Mouse (Mus musculus) 416B (cell line): ENCODE data around the gene Rpp25.
A peak's percentile ranks its signal among the peaks of the same experiment; 100 is the strongest.

ENCODE experiments used
- DNase-seq: peaks from one replicate; pipeline ENCODE4 v3.0.0; 2011; ENCODE audit warnings: low read depth

The Rpp25 gene

GRCm38 (mm10) chr9:57521056-57521911 lies 17.5 kb downstream of the Rpp25 start, which contains the start of gene Cox5a:
Gene Cox5a (plus strand): TSS chr9:57521274.
- peak; percentile 95 for DNase-seq

- DNase-seq, result peak; percentile 45
These were observed 18.5 kb downstream of the Rpp25 start for GRCm38 (mm10) chr9:57522114-57522860.

DNA sequence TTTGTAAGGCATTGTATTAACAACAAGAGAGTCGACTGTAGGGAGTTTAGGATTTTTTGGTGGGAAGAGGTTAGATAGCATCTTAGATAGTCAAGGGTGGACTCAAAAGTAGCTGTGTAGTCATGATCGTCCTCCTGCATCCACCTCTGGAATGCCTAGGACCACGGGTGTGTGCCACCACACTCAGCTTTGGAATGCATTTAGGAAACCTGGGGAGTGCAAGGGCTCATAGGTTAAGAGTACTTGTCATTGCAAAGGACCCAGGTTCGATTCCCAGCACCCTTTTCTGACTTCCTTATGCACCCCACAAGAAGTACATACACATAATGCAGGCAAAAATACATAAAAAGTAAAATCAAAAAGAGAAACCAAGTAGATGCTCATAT lies 19.0 kb downstream of the Rpp25 start:
- DNase-seq, result peak; percentile 39

- DNase-seq, result peak; percentile 84
These were observed 19.9 kb downstream of the Rpp25 start for GRCm38 (mm10) chr9:57523754-57524153.

GRCm38 (mm10) chr9:57524439-57524838 lies 20.6 kb downstream of the Rpp25 start:
- DNase-seq, result peak; percentile 78

DNA sequence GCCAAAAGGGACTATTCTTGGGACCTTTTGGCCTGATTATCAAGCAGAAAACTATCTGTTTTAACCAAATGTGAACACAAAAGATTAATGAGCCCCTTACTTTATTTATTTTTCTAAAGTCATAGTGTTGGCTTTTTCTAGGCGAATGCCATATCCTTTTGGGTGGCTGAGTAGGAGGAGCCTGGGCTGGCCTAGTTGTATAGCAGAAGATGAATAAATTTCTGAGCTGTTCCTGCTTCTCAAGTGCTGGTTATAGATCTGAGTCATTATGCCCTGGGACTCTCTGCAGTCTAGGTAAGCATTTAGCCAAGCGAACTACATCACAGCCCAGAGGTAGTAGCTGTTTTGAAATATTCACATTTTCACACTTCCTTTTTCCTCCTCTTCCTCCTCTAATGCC lies 21.7 kb downstream of the Rpp25 start:
- DNase-seq, result peak; percentile 71

GRCm38 (mm10) chr9:57526435-57526834 lies 22.6 kb downstream of the Rpp25 start:
- DNase-seq, result no peak

DNA sequence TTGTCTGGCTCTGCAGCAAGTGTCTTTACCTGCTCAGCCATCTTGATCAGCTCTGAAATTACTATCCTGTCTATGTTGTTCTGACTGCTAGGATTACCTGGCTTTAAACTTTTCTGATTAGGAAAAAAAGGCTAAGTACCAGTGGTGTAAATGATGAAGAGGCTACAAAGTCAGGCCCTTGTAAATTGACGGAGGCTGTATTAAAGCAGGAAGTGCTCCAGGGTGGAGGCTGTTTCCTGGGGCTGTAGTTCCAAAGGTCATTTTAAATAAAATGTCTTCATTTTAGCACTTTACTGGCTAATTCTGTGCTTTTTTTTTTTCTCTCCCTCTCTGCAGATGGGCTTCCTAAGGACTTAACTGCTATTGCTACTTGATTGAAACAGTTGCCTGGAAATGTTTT lies 28.1 kb downstream of the Rpp25 start:
- DNase-seq, result no peak

DNA sequence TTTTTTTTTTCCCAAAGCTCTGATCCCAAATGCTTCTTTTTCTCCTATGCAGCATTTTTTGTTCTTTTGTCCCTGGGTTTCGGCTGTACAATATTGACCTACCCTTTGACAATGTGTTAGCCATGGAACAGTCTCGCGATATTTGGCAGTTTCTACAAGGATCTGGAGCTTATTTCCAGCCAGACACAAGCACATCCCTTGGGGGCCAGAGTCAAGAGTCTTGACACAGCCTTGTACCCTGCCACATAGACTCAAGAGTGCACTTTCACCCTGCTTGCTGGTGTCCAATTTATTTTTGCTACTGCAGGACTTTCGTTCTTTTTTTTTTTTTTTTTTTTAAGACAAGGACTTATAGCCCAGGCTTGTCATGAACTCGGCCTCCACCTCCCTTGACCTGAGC lies 32.5 kb downstream of the Rpp25 start:
- DNase-seq, result no peak

- DNase-seq, result peak; percentile 86
These were observed 33.4 kb downstream of the Rpp25 start, which contains the start of gene Fam219b for GRCm38 (mm10) chr9:57537044-57537727. Gene Fam219b (plus strand): TSS chr9:57537528.

DNA sequence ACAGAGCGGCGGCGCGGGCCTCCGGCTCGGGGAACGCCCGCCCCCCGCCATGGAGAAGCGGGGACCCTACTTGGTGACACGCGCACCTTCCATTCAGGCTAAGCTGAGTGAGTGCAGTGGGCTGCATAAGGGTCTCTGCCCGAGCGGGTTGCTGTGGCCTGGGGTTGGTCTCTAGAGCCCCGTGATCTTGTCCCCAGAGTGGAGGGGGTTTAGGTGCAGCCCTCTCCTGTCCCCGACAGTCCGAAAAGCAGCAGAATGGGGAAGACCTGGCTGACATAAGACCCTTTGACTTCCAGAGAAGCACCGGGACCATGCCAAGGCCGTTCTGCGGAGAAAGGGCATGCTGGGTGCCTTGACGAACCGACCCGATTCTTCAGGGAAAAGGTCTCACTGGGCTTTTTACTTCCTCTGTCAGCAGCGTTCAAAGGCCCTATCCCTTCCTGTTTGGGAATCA lies 33.9 kb downstream of the Rpp25 start:
- DNase-seq, result no peak

DNA sequence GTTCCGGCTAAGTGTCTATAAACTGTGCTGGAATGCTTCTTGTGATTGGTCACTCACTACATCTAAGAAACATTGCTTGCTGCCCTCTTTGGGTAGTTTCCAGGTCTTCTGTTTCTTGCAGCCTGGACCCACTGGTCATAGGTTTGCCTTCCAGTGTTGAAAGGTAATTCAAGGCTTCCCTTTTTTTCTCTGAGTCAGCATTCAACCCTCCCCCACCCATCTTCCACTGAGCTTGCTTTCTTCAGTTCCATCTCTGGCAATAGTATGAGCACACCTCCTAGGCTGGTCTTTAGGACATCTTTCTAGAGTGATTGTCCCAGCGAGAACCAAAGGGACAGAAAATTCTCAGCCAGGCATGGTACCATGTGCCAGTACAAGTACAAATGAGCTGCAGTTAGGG lies 35.7 kb downstream of the Rpp25 start:
- DNase-seq, result no peak

GRCm38 (mm10) chr9:57541312-57541711 lies 37.5 kb downstream of the Rpp25 start:
- DNase-seq, result peak; percentile 75

GRCm38 (mm10) chr9:57543951-57544350 lies 40.1 kb downstream of the Rpp25 start:
- DNase-seq, result no peak

GRCm38 (mm10) chr9:57547287-57547686 lies 43.5 kb downstream of the Rpp25 start:
- DNase-seq, result no peak

DNA sequence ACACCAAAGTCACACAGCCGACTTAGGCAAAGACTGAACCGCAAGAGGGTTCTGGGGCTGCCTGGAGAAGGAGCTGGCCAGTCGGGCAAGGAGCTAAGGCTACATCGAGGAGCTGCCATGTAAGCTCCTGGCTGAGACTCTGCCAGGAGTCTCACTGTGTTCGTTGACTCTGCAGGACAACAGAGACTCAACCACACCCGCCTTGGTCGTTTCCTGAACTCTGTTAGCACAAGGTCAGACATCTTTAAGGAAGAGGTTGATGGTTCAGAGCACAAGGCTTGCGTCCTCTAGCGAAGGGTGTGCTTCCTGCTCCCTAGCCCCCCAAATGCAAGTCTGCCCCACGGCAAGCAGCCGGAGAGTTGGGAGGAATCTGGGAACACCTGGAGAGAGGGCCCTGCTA lies 44.0 kb downstream of the Rpp25 start:
- DNase-seq, result no peak

GRCm38 (mm10) chr9:57549186-57549585 lies 45.4 kb downstream of the Rpp25 start:
- DNase-seq, result no peak

GRCm38 (mm10) chr9:57550126-57550862 lies 46.5 kb downstream of the Rpp25 start:
- DNase-seq, result no peak

DNA sequence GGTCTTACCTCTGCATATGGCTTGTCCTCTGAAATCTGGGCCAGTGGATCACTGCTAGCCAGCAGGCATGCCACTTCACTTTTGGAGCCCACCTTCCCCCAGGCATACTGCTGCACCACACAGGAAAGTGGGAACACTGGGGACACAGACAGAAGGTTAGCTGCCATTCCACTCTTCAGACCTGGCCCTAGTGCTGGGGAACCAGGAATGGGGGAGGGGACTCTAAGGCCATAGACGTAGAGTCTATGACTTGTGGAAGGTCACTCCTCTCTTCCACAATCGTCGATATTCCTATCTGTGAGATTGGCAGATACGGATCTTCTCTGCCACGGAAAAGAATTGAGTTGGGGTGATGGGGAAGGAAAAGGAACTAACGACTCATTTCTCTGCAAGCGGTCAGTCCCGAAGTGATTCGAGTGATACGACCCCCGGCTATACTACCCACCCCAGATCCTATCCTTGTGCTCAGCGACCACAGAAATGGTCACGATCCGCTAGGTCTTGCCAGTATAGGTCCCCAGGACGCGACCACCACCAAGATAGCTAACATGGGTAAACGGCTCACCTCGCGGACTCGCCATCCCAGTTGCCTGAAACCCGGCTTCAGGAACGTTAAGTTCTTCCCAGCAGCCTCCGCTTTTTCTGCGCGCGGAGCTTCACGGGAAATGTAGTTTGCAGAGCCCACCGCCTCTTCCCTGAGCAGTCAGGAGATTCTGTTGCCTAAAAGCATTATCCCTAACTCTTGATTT lies 48.5 kb downstream of the Rpp25 start, which contains the start of gene Mpi:
Gene Mpi (minus strand): TSS at position 625 of the 749 bp plus-strand sequence.
- DNase-seq, result peak; percentile 67

DNA sequence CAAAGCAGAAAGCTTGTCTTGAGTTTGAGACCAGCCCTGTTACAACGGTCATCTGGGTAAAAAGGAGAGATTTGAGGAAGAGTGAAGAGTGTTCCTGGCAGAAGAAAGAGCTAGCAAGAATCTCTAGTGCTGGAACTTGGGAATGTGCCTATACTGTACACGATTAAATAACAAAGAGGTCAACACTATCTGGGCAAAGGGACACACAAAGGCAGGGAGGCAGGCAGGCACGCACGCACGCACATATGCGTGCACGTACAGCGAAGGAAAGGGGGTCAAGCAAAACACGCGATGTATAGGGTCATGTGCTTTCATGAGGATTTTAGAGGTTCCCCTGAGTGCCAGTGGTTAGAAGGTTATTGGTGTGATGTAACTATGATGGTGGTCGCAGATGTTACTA lies 49.3 kb downstream of the Rpp25 start:
- no peak for DNase-seq

- no peak for DNase-seq
These were observed 50.9 kb downstream of the Rpp25 start for GRCm38 (mm10) chr9:57554753-57555152.
